Mouse (Mus musculus): Measurements from ENCODE around the gene Tuba3a. TPM values are rescaled to one million over a fixed set of nuclear protein-coding genes. Genes with fewer than 3 reads are reported as not detected.
A peak's percentile ranks its signal among the peaks of the same experiment; 100 is the strongest.
"Not testable (repeated sequence)": the region's sequence is repeated elsewhere in the genome, so short reads cannot be mapped to it uniquely, and the experiment has no call there.

Gene Tuba3a
- total and polyA plus RNA-seq, 2 experiments from 2014 or later, result not detected

GRCm38 (mm10) chr6:125312581-125313355, 26.9 kb upstream of the Tuba3a start:
- no peak overlapping the region for H3K27ac ChIP-seq (ENCODE audit: low read depth, low read length)
- no peak for ATAC-seq (ENCODE audit: low FRiP score)

GRCm38 (mm10) chr6:125312171-125312570, 26.3 kb upstream of the Tuba3a start:
- Histone ChIP-seq H3K27me3 (ENCODE audit: insufficient read depth, low read length) (no peaks in the 10 kb centered on the region), H3K4me3 (ENCODE audit: low read depth, low read length) (no peak overlapping the region), H3K9ac (replicated peaks; ENCODE audit: low read length, poor library complexity, severe bottlenecking) (no peak overlapping the region), H3K4me1 (ENCODE audit: insufficient read depth, low read length) (peaks cover 8% of the 10 kb centered on the region; the same call in 1 of the 2 replicates), H3K27ac (ENCODE audit: low read depth, low read length) (no peak overlapping the region), H3K9me3 (ENCODE audit: low read length) (no peaks in the 10 kb centered on the region), H3K36me3 (ENCODE audit: insufficient read depth, low read length) (no peaks in the 10 kb centered on the region), H3K4me2 (ENCODE audit: low read depth, low read length, poor library complexity, severe bottlenecking) (no peak overlapping the region; the same call in 1 of the 2 replicates)
- no peak for TF ChIP-seq CTCF (IDR thresholded peaks at IDR 0.05)
- WGBS, result 82% methylated on average over 9 of the region's 9 CpGs
- DNase-seq (ENCODE audit: low spot score) (no peak), ATAC-seq (ENCODE audit: low FRiP score) (no peak)

More at GRCm38 (mm10) chr6:125312581-125313355, 26.9 kb upstream of the Tuba3a start:
- peak overlapping the region; percentile 46 for H3K4me2 ChIP-seq (ENCODE audit: low read depth, low read length, poor library complexity, severe bottlenecking)
- no peaks in the 10 kb centered on the region for H3K36me3 ChIP-seq (ENCODE audit: insufficient read depth, low read length)
- no peak for TF ChIP-seq CTCF (IDR thresholded peaks at IDR 0.05)
- H3K9me3 ChIP-seq (ENCODE audit: low read length), result no peaks in the 10 kb centered on the region
- peak overlapping the region; percentile 33; the same call in 1 of the 2 replicates for H3K9ac ChIP-seq (replicated peaks; ENCODE audit: low read length, poor library complexity, severe bottlenecking)
- 64% methylated on average over 22 of the region's 22 CpGs for WGBS
- H3K4me3 ChIP-seq (ENCODE audit: low read depth, low read length), result peak overlapping the region; percentile 31
- no peaks in the 10 kb centered on the region for H3K27me3 ChIP-seq (ENCODE audit: insufficient read depth, low read length)
- DNase-seq (ENCODE audit: low spot score), result no peak
- H3K4me1 ChIP-seq (ENCODE audit: insufficient read depth, low read length), result peaks cover 8% of the 10 kb centered on the region; the same call in 1 of the 2 replicates

GRCm38 (mm10) chr6:125309406-125309805, 23.6 kb upstream of the Tuba3a start:
- peaks cover 8% of the 10 kb centered on the region; the same call in 1 of the 2 replicates for H3K4me1 ChIP-seq (ENCODE audit: insufficient read depth, low read length)
- DNase-seq (ENCODE audit: low spot score) (no peak), ATAC-seq (ENCODE audit: low FRiP score) (no peak)
- no peak overlapping the region for H3K27ac ChIP-seq (ENCODE audit: low read depth, low read length)
- no peak overlapping the region for H3K4me2 ChIP-seq (ENCODE audit: low read depth, low read length, poor library complexity, severe bottlenecking)
- TF ChIP-seq CTCF (IDR thresholded peaks at IDR 0.05), result no peak
- H3K36me3 ChIP-seq (ENCODE audit: insufficient read depth, low read length), result no peaks in the 10 kb centered on the region
- H3K9ac ChIP-seq (replicated peaks; ENCODE audit: low read length, poor library complexity, severe bottlenecking), result no peak overlapping the region
- WGBS, result 51% methylated on average over 5 of the region's 5 CpGs
- no peak overlapping the region for H3K4me3 ChIP-seq (ENCODE audit: low read depth, low read length)
- no peaks in the 10 kb centered on the region for H3K27me3 ChIP-seq (ENCODE audit: insufficient read depth, low read length)
- no peaks in the 10 kb centered on the region for H3K9me3 ChIP-seq (ENCODE audit: low read length)

GRCm38 (mm10) chr6:125308921-125309320, 23.1 kb upstream of the Tuba3a start:
- no peaks in the 10 kb centered on the region for H3K27me3 ChIP-seq (ENCODE audit: insufficient read depth, low read length)
- no peak for TF ChIP-seq CTCF (IDR thresholded peaks at IDR 0.05)
- ATAC-seq (ENCODE audit: low FRiP score), result no peak
- H3K27ac ChIP-seq (ENCODE audit: low read depth, low read length), result no peak overlapping the region
- 19% methylated on average over 13 of the region's 13 CpGs for WGBS
- H3K36me3 ChIP-seq (ENCODE audit: insufficient read depth, low read length), result no peaks in the 10 kb centered on the region
- H3K4me2 ChIP-seq (ENCODE audit: low read depth, low read length, poor library complexity, severe bottlenecking), result no peak overlapping the region
- no peak overlapping the region for H3K4me3 ChIP-seq (ENCODE audit: low read depth, low read length)
- H3K9me3 ChIP-seq (ENCODE audit: low read length), result no peaks in the 10 kb centered on the region
- no peak overlapping the region for H3K9ac ChIP-seq (replicated peaks; ENCODE audit: low read length, poor library complexity, severe bottlenecking)
- peaks cover 4% of the 10 kb centered on the region; the same call in 1 of the 2 replicates for H3K4me1 ChIP-seq (ENCODE audit: insufficient read depth, low read length)
- DNase-seq (ENCODE audit: low spot score), result no peak

- no peak overlapping the region for H3K27ac ChIP-seq (ENCODE audit: low read depth, low read length)
- H3K36me3 ChIP-seq (ENCODE audit: insufficient read depth, low read length), result no peaks in the 10 kb centered on the region
- ATAC-seq (ENCODE audit: low FRiP score) (no peak), DNase-seq (ENCODE audit: low spot score) (no peak)
- no peaks in the 10 kb centered on the region for H3K4me1 ChIP-seq (ENCODE audit: insufficient read depth, low read length)
- no peak for TF ChIP-seq CTCF (IDR thresholded peaks at IDR 0.05)
- H3K9ac ChIP-seq (replicated peaks; ENCODE audit: low read length, poor library complexity, severe bottlenecking), result no peak overlapping the region
- no peaks in the 10 kb centered on the region for H3K27me3 ChIP-seq (ENCODE audit: insufficient read depth, low read length)
- 87% methylated on average over 5 of the region's 5 CpGs for WGBS
- no peak overlapping the region for H3K4me3 ChIP-seq (ENCODE audit: low read depth, low read length)
- no peak overlapping the region for H3K4me2 ChIP-seq (ENCODE audit: low read depth, low read length, poor library complexity, severe bottlenecking)
- no peaks in the 10 kb centered on the region for H3K9me3 ChIP-seq (ENCODE audit: low read length)
These were observed 21.2 kb upstream of the Tuba3a start for GRCm38 (mm10) chr6:125307091-125307490.

GRCm38 (mm10) chr6:125305465-125305864, 19.6 kb upstream of the Tuba3a start:
- Histone ChIP-seq H3K9ac (replicated peaks; ENCODE audit: low read length, poor library complexity, severe bottlenecking) (no peak overlapping the region), H3K9me3 (ENCODE audit: low read length) (no peaks in the 10 kb centered on the region), H3K27me3 (ENCODE audit: insufficient read depth, low read length) (no peaks in the 10 kb centered on the region), H3K36me3 (ENCODE audit: insufficient read depth, low read length) (no peaks in the 10 kb centered on the region), H3K4me1 (ENCODE audit: insufficient read depth, low read length) (no peaks in the 10 kb centered on the region), H3K4me3 (ENCODE audit: low read depth, low read length) (no peak overlapping the region), H3K4me2 (ENCODE audit: low read depth, low read length, poor library complexity, severe bottlenecking) (no peak overlapping the region), H3K27ac (ENCODE audit: low read depth, low read length) (no peak overlapping the region)
- ATAC-seq (ENCODE audit: low FRiP score) (no peak), DNase-seq (ENCODE audit: low spot score) (no peak)
- TF ChIP-seq CTCF (IDR thresholded peaks at IDR 0.05), result no peak
- WGBS, result 84% methylated on average over 6 of the region's 6 CpGs

GRCm38 (mm10) chr6:125304408-125304807, 18.6 kb upstream of the Tuba3a start:
- not testable (repeated sequence) for H3K4me2 ChIP-seq (ENCODE audit: low read depth, low read length, poor library complexity, severe bottlenecking); H3K27me3 ChIP-seq (ENCODE audit: insufficient read depth, low read length); H3K36me3 ChIP-seq (ENCODE audit: insufficient read depth, low read length); H3K9ac ChIP-seq (replicated peaks; ENCODE audit: low read length, poor library complexity, severe bottlenecking); H3K4me3 ChIP-seq (ENCODE audit: low read depth, low read length); H3K4me1 ChIP-seq (ENCODE audit: insufficient read depth, low read length); H3K9me3 ChIP-seq (ENCODE audit: low read length); ATAC-seq (ENCODE audit: low FRiP score); H3K27ac ChIP-seq (ENCODE audit: low read depth, low read length); DNase-seq (ENCODE audit: low spot score)
- 89% methylated on average over 7 of the region's 7 CpGs for WGBS
